Mouse (Mus musculus): ENCODE measurements around the gene E130114P18Rik.

E130114P18Rik gene

GRCm38 (mm10) chr4:97569320-97569719, 208.6 kb downstream of the E130114P18Rik start:
- DNase-seq (ENCODE audit: extremely low spot score, low spot score): no peak

GRCm38 (mm10) chr4:97564656-97565055, 213.2 kb downstream of the E130114P18Rik start:
- DNase-seq (ENCODE audit: extremely low spot score, low spot score): no peak

GRCm38 (mm10) chr4:97564199-97564598, 213.7 kb downstream of the E130114P18Rik start:
- DNase-seq (ENCODE audit: extremely low spot score, low spot score): no peak

- DNase-seq (ENCODE audit: extremely low spot score, low spot score): no peak
Observed at GRCm38 (mm10) chr4:97557585-97557984, 220.3 kb downstream of the E130114P18Rik start.

- DNase-seq (ENCODE audit: extremely low spot score, low spot score): no peak
Observed at GRCm38 (mm10) chr4:97544016-97544415, 233.9 kb downstream of the E130114P18Rik start.

- no peak for DNase-seq (ENCODE audit: extremely low spot score, low spot score)
Observed at GRCm38 (mm10) chr4:97532072-97532471, 245.8 kb downstream of the E130114P18Rik start.

- DNase-seq (ENCODE audit: extremely low spot score, low spot score): no peak
Observed at GRCm38 (mm10) chr4:97528517-97528916, 249.4 kb downstream of the E130114P18Rik start.

Measured in neural tube, embryonic 10.5 days (tissue).